Mouse (Mus musculus): ENCODE measurements around the gene Zfp629. TPM values are rescaled to one million over a fixed set of nuclear protein-coding genes. Genes with fewer than 3 reads are reported as not detected.
"Not testable (repeated sequence)": the region's sequence is repeated elsewhere in the genome, so short reads cannot be mapped to it uniquely, and the experiment has no call there.

The Zfp629 gene
- polyA plus RNA-seq (2015; fragmentation: Nextera tagmentation; extraction: Ambion mirVana) = 6.6 and 7.0 TPM in 2 replicates

DNA sequence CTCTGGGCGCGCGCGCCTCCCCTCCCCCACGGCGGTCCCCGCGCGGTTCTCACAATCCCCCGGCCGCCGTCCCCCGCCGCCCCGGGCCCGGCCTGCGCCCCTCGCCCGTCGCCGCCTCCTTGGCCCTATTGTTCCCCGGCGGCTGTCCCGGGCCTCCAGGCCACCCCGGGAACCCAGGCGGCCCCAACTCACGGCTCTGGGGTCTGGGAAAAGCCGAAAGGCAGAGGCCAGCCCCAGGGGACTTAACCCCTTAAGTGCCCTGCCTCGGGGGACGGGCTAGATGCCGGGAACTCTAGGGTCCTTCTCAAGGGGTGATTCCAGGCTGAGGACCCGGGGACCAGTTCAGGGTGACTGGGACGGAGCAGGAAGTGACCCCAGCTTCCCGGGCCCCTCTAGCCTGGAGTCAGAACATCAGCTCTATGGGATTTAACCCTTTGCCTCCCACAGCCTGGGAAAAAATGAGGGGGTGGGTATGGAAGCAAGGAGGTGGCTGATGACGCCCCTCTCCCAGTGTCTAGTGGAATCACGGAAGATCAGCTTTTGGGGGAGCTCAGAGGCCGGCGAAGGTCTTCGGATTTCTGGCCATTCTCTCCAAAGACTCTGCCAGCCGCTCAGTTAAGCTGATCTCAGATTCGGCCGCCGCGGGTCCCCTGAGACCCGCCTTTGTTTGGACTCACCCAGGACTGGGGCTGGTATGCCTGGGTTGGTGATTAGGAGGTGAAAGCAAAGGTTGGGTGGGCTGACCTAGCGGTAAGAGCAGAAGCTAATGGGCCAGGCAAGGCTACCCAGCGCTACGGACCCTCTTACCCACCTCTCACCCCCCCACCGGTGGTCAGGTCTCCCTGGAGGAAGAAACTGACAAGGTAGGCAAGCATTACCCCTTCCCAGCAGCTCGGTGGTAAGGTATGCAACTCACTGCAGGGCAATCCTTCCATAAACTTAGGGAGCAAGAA lies at the start of gene Zfp629:
Gene Zfp629, minus strand, starts transcription at position 907 of the 953 bp plus-strand sequence.
- DNase-seq (ENCODE audit: low spot score) = peak; percentile 60

DNA sequence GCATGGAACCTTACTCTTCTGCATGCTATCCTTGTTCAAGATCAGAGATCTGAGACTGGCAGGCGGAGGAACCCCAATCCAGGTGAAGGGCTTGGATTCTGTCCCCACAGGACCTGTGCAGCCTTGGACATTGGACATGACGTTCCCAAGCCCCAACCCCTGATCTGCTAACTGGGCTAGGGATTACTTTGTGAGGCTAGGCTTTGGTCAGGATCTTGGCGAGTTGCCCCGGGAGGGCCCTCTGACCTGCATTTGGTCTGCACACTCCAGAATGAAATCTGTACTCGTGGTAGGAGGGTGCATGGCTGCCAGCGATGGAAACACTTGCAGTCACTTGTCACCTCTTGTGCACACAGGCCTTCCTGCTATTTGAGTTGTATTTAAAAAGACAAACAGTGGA lies 47.3 kb upstream of the Zfp629 start:
- DNase-seq (ENCODE audit: low spot score) = no peak

DNA sequence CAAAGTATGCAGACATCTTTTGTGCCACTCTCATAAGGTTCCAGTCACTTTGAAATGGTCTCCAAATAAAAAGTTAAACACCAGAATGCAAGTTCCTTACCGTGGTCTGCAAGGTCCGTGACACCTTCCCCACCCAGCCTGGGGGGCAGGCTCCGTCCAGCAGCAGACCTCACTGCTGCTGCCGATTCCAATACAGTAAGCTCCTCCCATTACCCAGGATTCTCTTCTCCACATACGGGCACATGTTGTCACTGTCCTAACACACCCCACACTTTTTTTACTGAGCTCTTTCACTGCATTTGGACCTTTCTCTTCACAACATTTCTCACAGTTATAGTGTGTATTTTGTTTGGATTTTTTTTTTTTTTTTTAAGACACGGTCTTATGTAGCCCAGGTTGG lies 46.2 kb upstream of the Zfp629 start:
- DNase-seq (ENCODE audit: low spot score) = no peak

DNA sequence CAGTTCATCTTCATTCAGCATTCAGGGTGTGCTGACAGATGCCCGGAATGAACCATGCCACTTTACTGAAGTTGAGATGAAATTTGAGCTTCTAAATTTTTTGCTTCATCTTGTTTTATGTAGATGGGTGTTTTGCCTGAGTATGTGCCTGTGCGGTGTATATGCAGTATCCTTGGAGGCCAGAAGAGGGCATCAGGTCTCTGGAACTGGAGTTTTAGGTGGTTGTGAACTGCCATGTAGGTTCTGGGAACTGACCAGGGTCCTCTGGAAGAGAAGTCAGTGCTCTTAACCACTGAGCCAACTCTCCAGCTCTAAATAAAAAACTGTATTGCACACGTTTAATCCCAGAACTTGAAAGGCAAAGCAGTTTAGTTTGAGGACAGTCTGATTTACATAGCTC lies 45.3 kb upstream of the Zfp629 start:
- DNase-seq (ENCODE audit: low spot score) = no peak

DNA sequence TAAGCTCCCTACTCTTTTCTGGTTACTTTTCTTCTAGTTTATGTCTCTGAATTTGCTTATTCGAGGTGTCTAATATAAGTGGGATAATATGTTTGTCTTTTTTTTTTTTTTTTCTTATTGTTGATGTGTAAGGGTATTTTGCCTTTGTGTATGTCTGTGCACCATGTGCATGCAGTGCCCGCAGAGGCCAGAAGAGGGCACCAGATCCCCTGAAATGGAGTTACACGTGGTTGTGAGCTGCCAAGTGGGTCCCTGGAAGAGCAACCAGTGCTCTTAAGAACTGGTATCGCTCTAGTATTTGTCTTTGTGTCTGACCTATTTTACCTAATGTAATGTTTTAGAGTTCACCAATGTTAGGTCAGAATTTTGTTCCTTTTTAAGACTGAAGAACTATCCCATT lies 41.3 kb upstream of the Zfp629 start:
- DNase-seq (ENCODE audit: low spot score) = peak; percentile 80

DNA sequence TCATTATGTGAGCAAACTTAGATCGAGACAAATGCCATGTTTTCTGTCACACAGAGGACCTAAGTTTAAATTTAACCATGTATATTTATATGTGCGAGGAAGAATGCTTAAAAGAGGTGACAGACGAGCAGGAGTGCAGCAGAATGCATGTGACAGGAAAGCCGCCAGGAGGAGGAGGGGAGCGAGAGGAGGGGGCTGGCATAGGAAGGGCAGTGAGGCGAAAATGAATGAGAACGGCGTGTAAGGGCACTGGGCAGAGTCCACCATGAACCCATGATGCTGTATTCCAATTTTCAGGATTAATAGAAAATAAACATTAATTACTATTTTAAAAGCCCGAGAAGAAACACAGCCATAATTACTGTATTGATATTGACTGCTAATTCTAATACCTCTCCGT lies 38.7 kb upstream of the Zfp629 start:
- DNase-seq (ENCODE audit: low spot score) = no peak

DNA sequence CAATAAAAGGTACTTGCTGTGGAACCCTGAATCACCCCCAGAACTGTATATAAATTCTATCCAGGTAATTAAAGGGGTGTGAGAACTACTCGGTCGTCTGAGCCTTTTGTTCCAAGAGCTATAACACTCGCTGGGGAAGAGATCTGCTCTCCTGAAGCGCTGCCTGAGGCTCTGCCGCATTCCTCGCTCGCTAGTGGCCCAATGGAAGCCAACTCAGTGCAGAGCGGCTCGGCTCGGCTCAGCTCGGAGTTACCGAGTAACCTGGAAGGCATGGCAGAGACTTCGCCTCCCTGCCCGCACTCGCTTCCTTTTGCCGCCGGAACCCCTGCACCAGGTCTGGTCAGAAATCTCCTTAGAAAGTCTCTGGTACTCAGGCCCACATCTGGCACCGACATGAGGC lies 36.5 kb upstream of the Zfp629 start:
- no peak for DNase-seq (ENCODE audit: low spot score)

DNA sequence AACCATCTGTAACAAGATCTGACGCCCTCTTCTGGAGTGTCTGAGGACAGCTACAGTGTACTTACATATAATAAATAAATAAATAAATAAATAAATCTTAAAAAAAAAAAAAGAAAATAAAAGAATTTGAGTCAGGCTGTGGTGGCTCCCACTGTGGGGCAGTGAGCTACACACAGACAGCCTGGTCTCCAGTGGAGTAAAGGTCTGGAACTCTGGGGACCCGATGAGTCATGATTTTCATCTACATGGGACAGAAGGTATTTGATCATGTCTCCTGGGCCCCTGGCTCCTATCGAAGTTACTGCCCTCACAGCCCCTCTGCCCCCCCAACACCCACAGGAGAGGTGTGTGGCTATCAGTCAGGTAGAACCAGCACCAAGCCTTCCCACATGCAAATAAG lies 36.0 kb upstream of the Zfp629 start:
- DNase-seq (ENCODE audit: low spot score) = no peak

DNA sequence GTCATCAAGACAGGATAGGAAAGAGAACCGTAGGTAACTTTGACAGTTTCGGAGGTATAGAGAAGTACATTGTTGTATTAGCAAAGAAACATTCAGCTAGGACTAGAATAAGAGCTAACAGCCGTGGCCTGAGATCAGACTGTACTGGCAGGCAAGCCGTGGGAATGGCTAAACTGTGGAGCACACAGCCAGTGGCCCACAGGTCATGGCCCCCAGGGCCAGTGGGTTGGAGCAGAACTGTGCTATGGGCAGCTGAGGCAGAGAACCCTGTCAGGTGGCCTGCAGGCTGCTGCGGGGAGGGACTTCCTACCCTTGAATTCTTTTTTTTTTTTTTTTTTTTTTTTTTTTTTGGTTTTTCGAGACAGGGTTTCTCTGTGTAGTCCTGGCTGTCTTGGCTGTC lies 33.6 kb upstream of the Zfp629 start:
- DNase-seq (ENCODE audit: low spot score) = no peak

DNA sequence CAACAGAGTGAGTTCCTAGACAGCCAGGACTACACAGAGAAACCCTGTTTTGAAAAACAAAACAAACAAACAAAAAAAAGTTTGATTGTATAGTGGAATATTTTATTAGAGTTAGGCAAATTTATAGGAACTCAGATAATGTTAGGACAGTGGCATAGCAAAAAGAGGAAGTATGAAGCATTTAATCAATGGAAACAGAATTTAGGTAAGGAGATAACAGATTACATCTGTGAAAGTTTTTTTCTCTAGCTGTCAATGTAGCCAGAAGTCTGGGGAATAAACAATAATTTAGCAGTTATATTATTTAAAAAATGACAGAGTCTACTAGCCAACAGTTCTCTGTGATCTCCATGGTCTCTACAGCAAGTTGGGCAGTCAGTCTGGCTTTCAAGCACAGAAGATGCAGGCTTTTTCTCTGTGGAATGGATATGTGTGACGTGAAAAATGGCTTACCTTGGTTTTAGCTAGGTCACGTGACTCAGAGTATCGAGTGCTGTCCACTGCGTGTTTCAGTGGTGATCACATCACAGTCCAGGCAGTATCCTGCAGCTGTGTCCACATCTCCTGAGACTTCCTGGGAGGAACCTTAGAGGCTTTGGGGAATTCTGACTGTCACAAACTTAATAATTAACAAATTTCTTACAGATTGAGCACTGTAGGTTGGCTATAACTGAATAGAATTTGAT lies 33.1 kb upstream of the Zfp629 start:
- no peak for DNase-seq (ENCODE audit: low spot score)

DNA sequence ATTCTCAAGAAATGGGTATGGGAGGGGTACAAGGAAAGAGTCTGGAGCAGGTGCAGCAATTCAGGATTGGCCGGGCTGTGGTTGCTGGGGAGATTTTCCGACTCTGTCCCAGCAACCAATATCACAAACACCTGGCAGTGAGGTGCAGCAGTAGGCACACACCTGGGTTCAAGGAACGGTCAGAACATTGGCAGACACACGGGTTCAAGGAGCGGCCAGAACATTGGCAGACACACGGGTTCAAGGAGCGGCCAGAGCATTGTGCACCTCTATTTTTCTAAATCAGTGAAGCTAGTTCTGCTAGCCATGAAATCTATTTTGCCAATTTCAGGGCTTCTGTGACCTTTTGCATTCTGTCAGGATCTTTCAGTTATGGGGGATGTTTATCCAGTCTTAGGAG lies 32.0 kb upstream of the Zfp629 start:
- not testable (repeated sequence) for DNase-seq (ENCODE audit: low spot score)

DNA sequence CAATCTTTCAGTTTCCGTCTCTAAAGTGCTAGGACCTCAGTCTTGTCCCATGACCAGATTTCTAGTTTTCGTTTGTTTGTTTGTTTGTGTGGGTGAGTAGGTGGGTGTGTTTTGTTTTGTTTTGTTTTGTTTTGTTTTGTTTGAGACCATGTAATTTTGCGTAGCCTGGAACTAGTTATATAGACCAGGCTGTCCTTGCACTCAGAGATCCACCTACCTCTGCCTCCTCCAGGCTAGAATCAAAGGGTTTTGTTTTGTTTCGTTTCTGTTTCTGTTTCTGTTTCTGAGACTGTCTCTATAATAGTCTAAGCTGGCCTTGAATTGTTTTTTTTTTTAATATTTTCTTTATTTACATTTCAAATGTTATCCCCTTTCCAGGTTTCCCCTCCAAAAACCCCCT lies 30.8 kb upstream of the Zfp629 start:
- no peak for DNase-seq (ENCODE audit: low spot score)

DNA sequence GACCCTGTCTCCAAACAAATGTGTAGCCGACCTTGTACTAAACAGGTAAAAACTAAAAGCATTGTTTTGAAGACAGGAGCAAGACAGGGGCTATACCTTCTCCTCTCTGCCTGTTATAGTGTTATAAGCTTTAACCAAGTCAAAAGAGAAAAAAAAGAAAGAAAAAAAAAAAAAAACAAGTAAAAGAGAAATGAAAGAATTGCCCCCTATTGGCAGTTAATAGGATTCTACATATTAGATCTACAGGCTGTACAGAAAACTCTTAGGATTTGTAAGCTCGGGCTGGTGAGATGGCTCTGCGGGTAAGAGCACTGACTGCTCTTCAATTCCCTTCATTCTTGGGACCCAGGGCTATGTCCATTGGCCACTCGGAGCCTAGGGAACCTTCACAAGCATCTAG lies 26.7 kb upstream of the Zfp629 start:
- DNase-seq (ENCODE audit: low spot score) = no peak

DNA sequence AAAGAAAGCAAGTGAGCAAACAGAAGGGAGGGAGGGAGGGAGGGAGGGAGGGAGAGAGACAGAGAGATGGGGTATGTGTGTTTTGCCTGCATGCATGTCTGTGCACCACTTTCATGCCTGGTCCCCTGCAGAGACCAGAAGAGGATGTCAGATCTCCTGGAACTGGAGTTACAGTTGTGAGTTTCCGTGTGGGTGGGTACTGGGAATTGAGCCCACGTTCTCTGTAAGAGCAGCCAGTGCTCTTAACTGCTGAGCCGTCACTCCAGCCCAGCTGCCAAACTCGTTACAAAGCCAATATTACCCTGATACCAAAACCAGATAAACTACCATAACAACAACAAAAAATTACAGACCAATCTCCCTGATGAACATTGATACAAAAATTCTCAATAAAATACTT lies 25.7 kb upstream of the Zfp629 start:
- DNase-seq (ENCODE audit: low spot score) = no peak

DNA sequence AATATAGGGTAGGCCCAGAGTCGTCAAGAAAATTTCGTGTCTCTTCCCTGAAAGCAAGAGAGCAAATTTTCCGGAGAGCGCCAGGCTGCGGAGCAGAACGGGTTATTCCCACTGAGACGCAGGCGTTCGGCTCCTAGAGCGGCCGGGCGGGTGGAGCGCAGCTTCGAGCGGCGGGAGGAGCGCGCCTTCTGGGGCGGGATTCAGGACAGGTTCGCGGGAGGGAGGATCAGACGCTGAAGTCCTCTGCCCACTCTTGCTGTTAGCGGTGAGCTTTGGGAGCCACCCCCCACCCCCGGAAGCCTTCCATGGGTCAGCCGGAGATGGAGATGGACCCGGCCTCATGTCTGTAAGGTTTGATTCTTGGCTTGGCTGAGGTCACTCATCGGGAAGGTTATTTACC lies 21.4 kb upstream of the Zfp629 start:
- DNase-seq (ENCODE audit: low spot score) = no peak

DNA sequence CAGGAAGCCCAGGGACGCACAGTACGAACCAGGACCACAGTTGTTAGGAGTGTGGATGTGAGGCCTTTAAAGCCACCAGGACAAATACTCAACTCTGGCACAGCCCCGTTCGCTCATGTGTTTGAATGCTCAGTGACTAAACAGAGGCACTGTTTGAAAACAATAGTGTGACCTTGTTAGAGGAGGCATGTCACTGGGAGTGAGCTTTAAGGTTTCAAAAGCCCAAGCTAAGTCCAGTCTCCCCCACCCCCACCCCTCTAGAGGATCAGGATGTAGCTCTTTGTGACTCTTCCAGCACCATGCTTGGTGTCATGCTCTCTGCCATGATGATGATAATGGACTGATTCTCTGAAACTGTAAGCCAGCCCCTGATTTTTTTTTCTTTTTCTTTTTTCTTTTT lies 15.8 kb upstream of the Zfp629 start:
- DNase-seq (ENCODE audit: low spot score) = no peak

DNA sequence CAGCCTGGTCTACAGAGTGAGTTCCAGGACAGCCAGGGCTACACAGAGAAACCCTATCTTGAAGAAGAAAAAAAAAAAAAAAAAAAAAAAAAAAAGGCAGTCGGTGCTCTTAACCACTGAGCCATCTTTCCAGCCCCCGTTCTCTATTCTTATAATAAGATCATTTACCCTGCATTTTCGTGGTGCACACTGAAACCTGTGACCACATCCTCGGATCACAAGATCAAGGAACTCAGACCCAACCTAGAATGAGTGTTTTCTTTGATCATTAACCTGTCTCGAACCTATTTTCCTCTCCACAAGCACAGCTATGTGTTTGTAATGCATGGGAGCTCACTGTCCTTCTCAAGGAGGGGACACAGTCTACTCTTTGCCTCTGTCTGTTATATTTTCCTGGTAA lies 13.0 kb upstream of the Zfp629 start:
- DNase-seq (ENCODE audit: low spot score) = peak; percentile 71

DNA sequence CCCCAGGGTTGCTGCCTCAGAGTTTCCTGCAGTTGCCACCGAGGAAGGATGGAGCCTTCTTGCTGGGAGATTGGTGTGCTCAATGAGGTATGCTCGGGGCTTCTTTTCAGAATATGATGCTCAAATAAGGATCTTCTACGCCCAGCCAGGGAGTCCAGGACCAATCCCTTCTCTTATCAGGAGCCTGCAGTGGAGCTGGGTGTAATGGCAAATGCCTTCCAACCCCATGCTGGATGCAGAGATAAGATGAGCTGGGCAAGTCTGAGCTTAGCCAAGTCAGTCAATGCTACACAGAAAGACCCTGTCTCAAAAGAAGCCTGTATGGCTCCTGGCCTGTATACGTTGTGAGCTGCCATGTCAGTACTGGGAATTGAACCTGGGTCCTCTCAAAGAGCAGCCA lies 10.9 kb upstream of the Zfp629 start:
- no peak for DNase-seq (ENCODE audit: low spot score)

DNA sequence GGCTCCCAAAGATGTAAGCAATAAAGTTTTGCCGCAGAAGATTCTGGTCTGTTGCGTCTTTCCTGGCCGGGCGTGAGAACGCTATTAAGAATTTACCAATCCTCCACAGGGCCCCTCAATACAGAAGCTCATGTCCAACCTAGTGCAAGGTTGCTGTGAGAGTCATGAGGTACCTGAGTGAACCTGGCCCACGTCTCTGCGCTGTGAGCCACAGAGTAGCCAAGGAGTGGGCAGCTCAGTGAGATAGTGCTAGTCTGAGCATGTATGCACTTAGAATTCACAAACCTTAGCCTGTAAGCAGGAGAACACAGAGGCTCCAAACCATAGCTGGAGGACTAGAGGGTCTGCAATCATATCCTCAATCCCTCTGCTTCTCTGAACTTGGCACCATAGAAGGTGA lies 10.4 kb upstream of the Zfp629 start:
- DNase-seq (ENCODE audit: low spot score) = no peak

DNA sequence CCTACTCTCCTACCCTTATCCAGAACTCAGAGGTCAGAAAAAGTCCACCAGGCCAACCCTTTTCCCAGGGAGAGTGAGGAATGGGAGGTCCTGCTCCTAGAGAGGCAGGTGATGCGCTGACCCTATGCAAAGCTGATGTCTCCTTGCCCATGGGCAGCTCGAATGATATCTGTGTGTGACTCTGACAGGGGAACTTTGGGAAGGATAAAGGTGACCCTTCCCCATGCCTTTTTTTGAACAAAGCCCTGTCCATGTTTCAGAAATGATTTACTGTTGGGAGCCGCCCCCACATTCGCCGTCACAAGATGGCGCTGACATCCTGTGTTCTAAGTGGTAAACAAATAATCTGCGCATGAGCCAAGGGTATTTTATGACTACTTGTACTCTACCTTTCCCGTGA lies 2.8 kb upstream of the Zfp629 start:
- not testable (repeated sequence) for DNase-seq (ENCODE audit: low spot score)

DNA sequence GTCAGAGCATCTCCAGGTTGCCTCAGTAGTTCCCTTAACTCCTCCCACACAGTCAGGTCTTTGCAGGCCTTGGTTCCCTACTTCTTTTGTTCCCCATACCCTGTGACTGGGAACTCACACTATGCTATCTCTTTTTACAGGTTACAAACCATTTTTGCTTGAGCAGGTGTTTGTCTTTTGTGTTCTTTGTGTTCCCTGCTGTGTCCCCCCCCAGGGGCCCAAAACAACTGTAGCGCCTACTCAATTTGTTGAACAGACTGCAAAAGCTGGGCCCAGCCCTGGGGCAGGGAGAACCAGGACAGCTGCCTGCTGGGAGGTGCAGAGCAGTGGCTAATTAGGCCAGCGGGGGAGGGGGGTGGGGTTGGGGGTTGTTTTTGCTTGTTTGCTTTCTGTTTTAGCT lies 2.4 kb upstream of the Zfp629 start:
- peak; percentile 69 for DNase-seq (ENCODE audit: low spot score)

DNA sequence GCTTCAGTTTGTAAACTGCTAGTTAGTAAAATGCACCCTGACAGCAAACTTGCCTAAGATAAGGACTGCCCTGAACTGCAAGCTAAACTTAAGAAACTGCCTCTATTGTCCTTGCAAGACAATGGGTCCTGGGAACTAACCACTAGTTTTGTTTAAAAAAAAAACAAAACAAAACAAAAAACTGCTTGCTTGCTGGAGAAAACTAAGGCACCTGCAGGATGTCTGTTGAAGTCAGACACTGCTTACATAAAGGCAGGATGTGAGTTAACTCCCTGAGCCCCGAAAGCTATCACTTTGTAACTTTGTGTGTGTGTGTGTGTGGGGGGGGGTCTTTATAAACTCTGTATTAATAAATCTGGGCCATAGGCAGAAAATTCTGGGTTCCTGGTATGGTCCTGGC lies 1.3 kb upstream of the Zfp629 start:
- DNase-seq (ENCODE audit: low spot score) = peak; percentile 76

DNA sequence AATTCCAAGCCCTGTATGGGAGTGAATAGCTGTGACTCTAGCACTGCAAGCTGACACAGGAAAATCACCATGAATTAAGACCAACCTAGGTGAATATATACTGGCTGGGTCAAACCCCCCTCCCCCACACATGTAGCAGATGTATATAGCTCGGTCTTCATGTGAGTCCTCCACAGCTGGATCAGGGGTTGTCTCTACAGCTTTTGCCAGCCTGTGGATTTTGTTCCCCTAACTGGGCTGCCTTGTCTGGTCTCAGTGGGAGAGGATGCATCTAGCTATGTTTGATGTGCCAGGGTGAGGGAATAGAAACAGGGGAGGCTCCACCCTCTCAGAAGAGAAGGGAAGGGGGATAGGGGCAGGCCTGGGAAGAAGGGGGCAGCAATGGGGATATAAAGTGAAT lies 739 bp upstream of the Zfp629 start:
- peak; percentile 48 for DNase-seq (ENCODE audit: low spot score)
